Mouse (Mus musculus): Measurements from ENCODE around the gene Rubcnl.

- TF ChIP-seq CTCF (IDR thresholded peaks at IDR 0.05; ENCODE audit: low read depth, low read length) (no peak), TAL1 (conservative IDR thresholded peaks at IDR 0.05; ENCODE audit: low read depth, low read length) (no peak)
Observed at GRCm38 (mm10) chr14:75024793-75025710, 9.2 kb downstream of the Rubcnl start.
